Mouse (Mus musculus) ES-CJ7 (cell line): ENCODE results near the gene Mfsd10.
A peak's percentile ranks its signal among the peaks of the same experiment; 100 is the strongest.

Experiments used
- DNase-seq: peaks from one replicate; pipeline ENCODE4 v3.0.0; 2011; ENCODE audit warnings: low read depth, low spot score

Mfsd10 gene

DNA sequence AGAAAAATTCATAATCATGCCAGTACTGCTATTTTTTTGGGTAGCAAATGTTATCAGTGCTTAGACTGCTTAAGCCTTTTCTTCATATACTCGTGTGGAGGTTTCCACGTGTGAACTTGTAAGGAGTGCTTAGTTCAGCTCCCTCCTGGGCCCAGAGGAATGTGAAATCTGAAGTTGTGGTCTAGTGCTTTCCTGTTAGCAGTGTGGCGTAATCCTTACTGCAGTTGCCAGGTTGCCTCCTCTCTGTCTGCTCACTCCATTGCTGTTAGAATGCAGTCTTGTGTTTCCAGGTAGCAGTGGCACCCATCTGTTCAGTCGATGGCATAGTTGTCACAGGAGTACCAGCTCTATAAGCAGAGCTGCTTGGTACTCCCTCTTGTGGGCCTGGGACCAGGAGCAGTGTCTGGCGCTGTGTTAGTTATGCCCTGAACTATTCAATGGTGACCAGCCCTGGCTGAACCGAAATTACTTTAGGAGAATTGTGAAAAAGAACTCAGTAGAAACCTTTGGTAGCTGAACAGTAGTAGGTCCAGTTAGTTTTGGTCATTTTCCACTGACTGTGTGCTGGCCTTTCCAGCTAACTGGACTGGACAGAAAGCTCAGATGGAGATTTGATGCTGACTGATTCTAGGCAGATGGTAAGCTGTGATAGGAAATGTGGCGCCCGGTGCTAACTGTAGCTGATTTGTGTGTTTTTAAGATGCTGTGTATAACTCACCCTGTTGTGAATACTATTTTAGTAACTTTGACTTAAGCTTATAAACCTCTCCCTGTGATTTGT is 29.7 kb downstream of the Mfsd10 start:
- DNase-seq = no peak

DNA sequence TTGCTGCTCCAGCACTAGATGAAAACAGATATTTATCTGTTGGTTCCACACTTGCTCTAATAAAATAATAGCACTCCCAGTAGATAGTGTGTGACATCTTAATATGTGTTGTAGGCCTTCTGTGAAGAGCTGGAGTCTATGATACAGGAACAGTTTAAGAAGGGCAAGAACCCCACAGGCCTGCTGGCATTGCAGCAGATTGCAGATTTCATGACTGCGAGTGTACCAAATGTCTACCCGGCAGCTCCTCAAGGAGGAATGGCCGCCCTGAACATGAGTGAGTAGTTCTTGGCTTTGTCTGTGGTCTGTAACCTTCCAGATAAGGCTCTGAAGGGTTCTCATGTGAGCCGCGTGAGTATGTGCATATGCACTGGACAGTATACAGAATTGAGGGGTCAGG is 32.4 kb downstream of the Mfsd10 start:
- DNase-seq = no peak

DNA sequence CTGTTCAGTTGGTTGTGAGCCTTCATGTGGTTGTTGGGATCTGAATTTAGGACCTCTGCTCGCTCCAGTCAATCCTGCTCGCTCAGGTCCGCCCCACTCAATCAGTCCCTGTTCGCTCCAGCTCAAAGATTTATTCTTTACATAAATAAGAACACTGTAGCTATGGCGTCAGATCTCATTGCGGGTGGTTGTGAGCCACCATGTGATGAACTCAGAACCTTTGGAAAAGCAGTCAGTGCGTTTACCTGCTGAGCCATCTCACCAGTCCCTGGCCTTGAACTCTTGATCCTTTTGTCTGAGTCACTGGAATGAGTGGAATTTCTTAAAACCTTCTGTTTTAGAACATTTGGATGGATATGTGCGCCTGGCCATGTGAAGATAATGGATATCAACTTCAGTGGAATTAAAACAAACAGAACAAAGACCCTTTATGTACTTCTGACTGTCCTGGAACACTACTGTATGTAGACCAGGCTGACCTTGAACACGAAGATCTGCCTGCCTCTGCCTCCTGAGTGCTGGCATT is 43.7 kb downstream of the Mfsd10 start:
- DNase-seq = peak; percentile 89

DNA sequence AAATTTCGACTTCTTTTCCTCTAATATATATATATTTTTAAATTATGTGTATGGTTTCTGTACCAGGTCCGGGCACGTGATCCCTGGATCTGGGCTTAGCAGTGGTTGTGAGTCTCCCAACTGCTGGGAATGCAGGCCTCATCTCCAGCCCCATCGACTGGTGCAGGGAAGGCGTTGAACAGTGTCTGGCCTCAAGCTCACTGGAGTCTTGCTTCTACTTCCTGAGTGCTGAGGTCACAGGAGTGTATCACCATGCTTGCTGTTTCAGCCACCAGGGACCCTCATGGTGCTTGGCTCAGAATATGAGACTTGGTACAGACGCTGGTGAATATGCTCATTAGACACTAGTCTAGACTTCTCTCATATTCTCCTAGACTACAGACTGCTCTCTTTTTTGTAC is 44.3 kb downstream of the Mfsd10 start:
- peak; percentile 39 for DNase-seq

DNA sequence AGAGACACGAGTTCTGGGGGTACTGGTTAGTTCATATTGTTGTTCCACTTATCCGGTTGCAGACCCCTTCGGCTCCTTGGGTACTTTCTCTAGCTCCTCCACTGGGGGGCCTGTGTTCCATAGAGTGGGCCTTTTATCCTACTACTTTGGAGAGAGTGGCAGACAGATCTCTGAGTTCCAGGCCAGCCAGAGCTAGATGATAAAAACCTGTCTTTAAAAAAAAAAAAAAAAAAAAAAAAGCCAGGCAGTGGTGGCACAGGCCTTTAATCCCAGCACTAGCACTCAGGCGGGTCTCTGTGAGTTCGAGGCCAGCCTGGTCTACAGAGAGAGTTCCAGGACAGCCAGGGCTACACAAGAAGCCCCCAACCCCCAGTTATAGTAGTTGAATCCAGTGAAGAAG is 44.8 kb downstream of the Mfsd10 start:
- DNase-seq = peak; percentile 22

DNA sequence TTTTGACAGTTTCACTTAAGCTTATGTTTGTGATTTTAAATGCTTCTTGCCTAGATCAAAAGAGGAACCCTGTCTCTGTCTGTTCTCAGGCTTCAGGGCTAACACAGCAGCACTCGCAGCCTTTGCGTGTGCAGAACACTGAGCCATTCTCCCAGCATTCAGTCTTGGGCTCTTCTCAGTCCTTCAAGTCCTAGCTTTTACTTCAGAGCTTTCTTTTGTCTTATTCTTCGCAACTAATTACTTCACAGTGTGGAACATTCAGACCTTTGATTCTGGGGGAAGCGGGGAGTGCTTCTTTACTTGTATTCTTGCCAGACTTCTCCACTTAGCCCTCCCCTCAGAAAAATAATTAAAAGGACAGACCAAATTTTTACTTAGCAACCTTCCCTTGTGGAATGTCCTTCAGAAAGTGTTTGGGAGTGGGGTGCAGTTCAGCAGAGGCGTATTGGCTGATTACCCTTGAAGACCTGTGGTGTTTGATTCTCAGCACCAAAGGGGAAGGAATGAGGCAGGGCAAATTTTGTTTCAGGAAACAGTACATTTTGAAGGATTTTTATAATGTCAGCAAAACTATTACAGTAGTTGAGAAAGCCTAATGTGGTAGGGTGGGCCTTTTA is 45.5 kb downstream of the Mfsd10 start:
- peak; percentile 23 for DNase-seq

DNA sequence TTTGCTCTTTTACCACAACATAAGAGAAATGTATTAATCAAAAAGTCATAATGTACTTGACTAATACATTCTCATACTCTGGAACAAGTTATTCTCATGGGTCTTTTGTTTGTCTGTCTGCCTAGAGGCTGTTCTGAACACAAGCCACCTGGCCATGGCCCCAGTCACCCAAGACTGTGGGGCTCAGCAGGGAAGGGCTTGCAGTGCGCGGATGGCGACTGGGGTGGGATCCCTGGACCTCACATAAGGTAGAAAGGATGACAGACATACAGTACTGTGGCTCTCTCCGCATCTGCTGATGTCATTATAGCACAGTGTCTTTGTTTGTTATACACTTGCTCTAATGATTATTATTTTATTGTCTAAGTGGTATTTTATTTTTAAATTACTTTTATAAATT is 46.3 kb downstream of the Mfsd10 start:
- DNase-seq = no peak

DNA sequence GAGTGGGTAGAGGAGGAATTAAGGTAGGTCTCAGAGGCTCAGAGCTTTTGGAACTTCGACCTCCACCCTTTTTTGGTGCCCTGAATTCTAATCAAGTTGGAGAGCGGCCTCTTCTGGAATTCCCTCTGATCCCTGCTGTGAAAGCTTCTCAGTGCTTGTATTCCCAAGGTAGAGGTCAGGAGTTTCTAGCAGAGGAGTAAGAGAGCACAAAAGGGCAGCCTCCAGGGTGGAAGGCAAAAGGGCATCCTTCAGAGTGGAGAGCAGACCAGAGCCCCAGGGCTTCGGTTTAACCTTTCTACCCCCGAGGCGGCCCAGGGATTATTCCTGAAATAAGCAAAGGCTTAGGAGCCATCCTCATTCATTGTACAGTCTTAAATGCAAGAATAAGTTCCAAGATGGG is 47.0 kb downstream of the Mfsd10 start:
- peak; percentile 84 for DNase-seq

DNA sequence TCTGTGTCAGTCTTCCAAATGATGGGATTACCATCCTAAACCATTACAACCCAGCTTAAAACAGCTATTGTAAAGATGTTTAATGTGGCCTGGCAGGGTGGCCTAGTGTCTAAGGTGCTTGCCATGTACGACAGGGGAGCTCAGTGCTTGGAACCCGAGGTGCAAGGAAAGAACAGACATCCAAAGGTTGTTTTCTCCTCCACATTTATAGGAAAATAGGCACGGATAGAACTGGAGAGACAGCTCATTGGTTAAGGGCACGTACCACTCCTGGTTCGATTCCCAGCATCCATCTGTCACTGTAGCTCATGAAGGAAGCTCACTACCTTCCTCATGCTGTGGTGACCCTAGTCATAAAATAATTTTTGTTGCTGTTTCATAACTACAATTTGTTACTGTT is 49.1 kb downstream of the Mfsd10 start:
- no peak for DNase-seq

DNA sequence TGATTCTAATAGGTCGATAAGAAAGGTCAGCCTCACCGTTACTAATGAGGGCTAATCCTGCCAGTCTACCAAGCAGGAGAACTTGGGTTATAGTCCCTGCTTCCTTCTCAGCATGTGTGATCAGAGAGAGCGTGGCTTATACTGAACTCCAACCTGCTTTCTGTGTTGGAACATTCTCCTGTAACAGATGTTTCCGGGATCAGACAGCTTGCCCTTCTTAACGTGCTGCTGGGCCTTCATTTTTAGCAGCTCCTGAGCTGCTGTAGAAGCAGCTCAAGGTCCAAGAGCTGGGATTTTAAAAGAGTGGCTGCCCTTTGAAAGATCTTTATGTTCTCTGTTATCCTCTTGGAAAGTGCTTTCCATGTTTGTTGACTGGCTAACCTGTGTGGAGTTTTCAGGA is 51.8 kb downstream of the Mfsd10 start:
- no peak for DNase-seq
